Mouse (Mus musculus) heart, embryonic 11.5 days (tissue): ENCODE data around the gene AI467606. TPM values are rescaled to one million over a fixed set of nuclear protein-coding genes. Genes with fewer than 3 reads are reported as not detected.
"Not testable (repeated sequence)": the region's sequence is repeated elsewhere in the genome, so short reads cannot be mapped to it uniquely, and the experiment has no call there.

Source experiments
- ATAC-seq: fragments of 200-750 bp; cut with Nextera tagmentation; replicated peaks from 2 replicates; pipeline ENCODE4 v1.8.0; 2017; ENCODE audit warnings: moderate library complexity; ENCODE audit not compliant: insufficient number of reproducible peaks, low FRiP score, low TSS enrichment
- H3K27ac ChIP-seq: fragments of 300-500 bp; sonication (generic); 2 replicates; pipeline ENCODE4 v1.5.1; 2014; ENCODE audit warnings: mild to moderate bottlenecking, low read depth, low read length
- H3K27me3 ChIP-seq: fragments of 300-500 bp; sonication (generic); 2 replicates; pipeline ENCODE4 v1.6.1; 2014; ENCODE audit warnings: mild to moderate bottlenecking, low read length, mixed read lengths; ENCODE audit not compliant: control insufficient read depth, insufficient read depth
- H3K36me3 ChIP-seq: fragments of 300-500 bp; sonication (generic); 2 replicates; pipeline ENCODE4 v1.6.1; 2014; ENCODE audit warnings: mild to moderate bottlenecking, low read length, moderate library complexity, mixed read lengths; ENCODE audit not compliant: control insufficient read depth, insufficient read depth
- H3K4me1 ChIP-seq: fragments of 300-500 bp; sonication (generic); 2 replicates; pipeline ENCODE4 v1.6.1; 2014; ENCODE audit warnings: low read length; ENCODE audit not compliant: control insufficient read depth, insufficient read depth
- H3K4me2 ChIP-seq: fragments of 300-500 bp; sonication (generic); 2 replicates; pipeline ENCODE4 v1.6.1; 2014; ENCODE audit warnings: mild to moderate bottlenecking, moderate library complexity
- H3K4me3 ChIP-seq: fragments of 300-500 bp; sonication (generic); 2 replicates; pipeline ENCODE4 v1.5.1; 2014; ENCODE audit warnings: low read depth, low read length
- H3K9ac ChIP-seq: fragments of 300-500 bp; sonication (generic); 2 replicates; pipeline ENCODE4 v1.6.1; 2014; ENCODE audit warnings: mild to moderate bottlenecking, low read depth, low read length, moderate library complexity
- H3K9me3 ChIP-seq: fragments of 300-500 bp; sonication (generic); replicated peaks from 2 replicates; pipeline ENCODE4 v1.6.1; 2016; ENCODE audit warnings: low read length; ENCODE audit not compliant: control insufficient read depth
- WGBS: fragments of 180-500 bp; shearing (Covaris S2); extraction: QIAGEN DNeasy Blood & Tissue Kit; methylation state at CpG from one replicate; pipeline ENCODE4 v1.1.7; 2014; ENCODE audit not compliant: insufficient replicate concordance; 5-methylcytosine and 5-hydroxymethylcytosine counted together
- polyA plus RNA-seq: library from polyadenylated mRNA; unstranded; fragments of >200 nt; fragmentation: Nextera tagmentation; extraction: Ambion mirVana; gene quantifications from 2 replicates; pipeline ENCODE4 v1.2.1, GENCODE M21; 2014

Gene AI467606
- polyA plus RNA-seq, 1 experiment from 2014 or later, result 0.96 TPM

- WGBS, result 77% methylated on average over 3 of the region's 3 CpGs
- no peak overlapping the region for H3K4me2 ChIP-seq
- H3K9me3 ChIP-seq, result no peaks in the 10 kb centered on the region
- no peaks in the 10 kb centered on the region for H3K36me3 ChIP-seq
- no peak overlapping the region for H3K4me3 ChIP-seq
- H3K4me1 ChIP-seq, result peaks cover 3% of the 10 kb centered on the region; the same call in 1 of the 2 replicates
- no peaks in the 10 kb centered on the region for H3K27me3 ChIP-seq
- H3K27ac ChIP-seq, result no peak overlapping the region
- ATAC-seq, result no peak
- no peak overlapping the region for H3K9ac ChIP-seq
These were observed 13.5 kb upstream of the AI467606 start for GRCm38 (mm10) chr7:127077692-127078091.

- no peak overlapping the region for H3K4me2 ChIP-seq
- no peaks in the 10 kb centered on the region for H3K9me3 ChIP-seq
- H3K9ac ChIP-seq, result no peak overlapping the region
- H3K36me3 ChIP-seq, result no peaks in the 10 kb centered on the region
- H3K4me1 ChIP-seq, result peaks cover 3% of the 10 kb centered on the region; the same call in 1 of the 2 replicates
- ATAC-seq, result no peak
- no peaks in the 10 kb centered on the region for H3K27me3 ChIP-seq
- H3K4me3 ChIP-seq, result no peak overlapping the region
- WGBS, result 50% methylated on average over 3 of the region's 3 CpGs
- no peak overlapping the region for H3K27ac ChIP-seq
These were observed 11.1 kb upstream of the AI467606 start for GRCm38 (mm10) chr7:127080045-127080444.

- 65% methylated on average over 8 of the region's 8 CpGs for WGBS
- Histone ChIP-seq H3K4me3 (no peak overlapping the region), H3K27me3 (no peaks in the 10 kb centered on the region), H3K36me3 (no peaks in the 10 kb centered on the region), H3K27ac (no peak overlapping the region), H3K4me2 (no peak overlapping the region), H3K9me3 (no peaks in the 10 kb centered on the region), H3K4me1 (no peaks in the 10 kb centered on the region), H3K9ac (no peak overlapping the region)
- no peak for ATAC-seq
These were observed 8.9 kb upstream of the AI467606 start for GRCm38 (mm10) chr7:127082271-127082670.

GRCm38 (mm10) chr7:127082995-127083394 is 8.2 kb upstream of the AI467606 start:
- ATAC-seq, result no peak
- no peak overlapping the region for H3K4me2 ChIP-seq
- whole genome bisulfite sequencing, result 41% methylated on average over 2 of the region's 2 CpGs
- H3K9ac ChIP-seq, result no peak overlapping the region
- H3K27ac ChIP-seq, result no peak overlapping the region
- no peaks in the 10 kb centered on the region for H3K4me1 ChIP-seq
- H3K9me3 ChIP-seq, result no peaks in the 10 kb centered on the region
- no peaks in the 10 kb centered on the region for H3K36me3 ChIP-seq
- H3K4me3 ChIP-seq, result no peak overlapping the region
- H3K27me3 ChIP-seq, result no peaks in the 10 kb centered on the region

- H3K36me3 ChIP-seq, result no peaks in the 10 kb centered on the region
- H3K27me3 ChIP-seq, result no peaks in the 10 kb centered on the region
- H3K27ac ChIP-seq, result no peak overlapping the region
- no peak overlapping the region for H3K4me3 ChIP-seq
- no peak overlapping the region for H3K9ac ChIP-seq
- no peaks in the 10 kb centered on the region; the same call in 1 of the 2 replicates for H3K4me1 ChIP-seq
- no peaks in the 10 kb centered on the region for H3K9me3 ChIP-seq
- no peak overlapping the region for H3K4me2 ChIP-seq
- 78% methylated on average over 4 of the region's 4 CpGs for WGBS
- no peak for ATAC-seq
These were observed 7.5 kb upstream of the AI467606 start for GRCm38 (mm10) chr7:127083689-127084088.

- H3K4me1 ChIP-seq, result peaks cover 7% of the 10 kb centered on the region; the same call in 1 of the 2 replicates
- no peak overlapping the region for H3K27ac ChIP-seq
- WGBS, result 80% methylated on average over 2 of the region's 2 CpGs
- no peak overlapping the region for H3K9ac ChIP-seq
- H3K9me3 ChIP-seq, result no peaks in the 10 kb centered on the region
- no peak for ATAC-seq
- no peaks in the 10 kb centered on the region for H3K27me3 ChIP-seq
- no peak overlapping the region for H3K4me2 ChIP-seq
- no peaks in the 10 kb centered on the region for H3K36me3 ChIP-seq
- H3K4me3 ChIP-seq, result no peak overlapping the region
These were observed 6.4 kb upstream of the AI467606 start for GRCm38 (mm10) chr7:127084794-127085193.

- not testable (repeated sequence) for H3K4me1 ChIP-seq, H3K27me3 ChIP-seq, H3K9ac ChIP-seq, H3K9me3 ChIP-seq, H3K36me3 ChIP-seq, H3K4me3 ChIP-seq, H3K27ac ChIP-seq, H3K4me2 ChIP-seq, ATAC-seq
- WGBS, result 30% methylated on average over 6 of the region's 6 CpGs
These were observed 5.4 kb upstream of the AI467606 start for GRCm38 (mm10) chr7:127085751-127086150.

- not testable (repeated sequence) for H3K9me3 ChIP-seq, H3K9ac ChIP-seq, H3K36me3 ChIP-seq, ATAC-seq, H3K4me3 ChIP-seq, H3K27me3 ChIP-seq, H3K27ac ChIP-seq, H3K4me2 ChIP-seq
- WGBS, result 67% methylated on average over 6 of the region's 6 CpGs
- H3K4me1 ChIP-seq, result peaks cover 14% of the 10 kb centered on the region; the same call in 1 of the 2 replicates
These were observed 3.7 kb upstream of the AI467606 start, which contains the start of gene Zg16 for GRCm38 (mm10) chr7:127087278-127088010. TSS of gene Zg16 (minus strand) at chr7:127087328.

GRCm38 (mm10) chr7:127088083-127088482 is 3.1 kb upstream of the AI467606 start:
- no peak overlapping the region for H3K27ac ChIP-seq
- H3K27me3 ChIP-seq, result no peaks in the 10 kb centered on the region
- no peak for ATAC-seq
- H3K4me1 ChIP-seq, result peaks cover 14% of the 10 kb centered on the region; the same call in 1 of the 2 replicates
- H3K9me3 ChIP-seq, result no peaks in the 10 kb centered on the region
- no peaks in the 10 kb centered on the region for H3K36me3 ChIP-seq
- no peak overlapping the region for H3K4me2 ChIP-seq
- no peak overlapping the region for H3K9ac ChIP-seq
- 87% methylated on average over 3 of the region's 3 CpGs for WGBS
- H3K4me3 ChIP-seq, result no peak overlapping the region
